Mouse (Mus musculus) bone marrow, adult 2 months (tissue): Measurements from ENCODE around the gene Rasa2.

Source experiments
- CTCF ChIP-seq: fragments of 200-500 bp; IDR thresholded peaks from 2 replicates; pipeline ENCODE4 v1.5.1; 2011; ENCODE audit warnings: low read length, control low read depth; ENCODE audit not compliant: control insufficient read depth, insufficient read depth
- POLR2A ChIP-seq: fragments of 200-500 bp; IDR thresholded peaks from 2 replicates; pipeline ENCODE4 v1.6.1; 2011; ENCODE audit warnings: low read depth, mild to moderate bottlenecking, control low read depth, low read length, borderline replicate concordance; ENCODE audit not compliant: control insufficient read depth

GRCm38 (mm10) chr9:96610813-96611212, 20.6 kb downstream of the Rasa2 start:
- TF ChIP-seq CTCF (no peak), POLR2A (no peak)
